In genomic region chr3:149280807-149281789, GRCm38 (mm10) we compare ENCODE assay signal across 19 mouse cellular contexts.
DNase-seq lines count a peak whose midpoint lies in the region; ATAC-seq lines count a peak whose summit lies in the region.
"Had no signal": no experiment of that assay in that cellular context is flagged by ENCODE, and none has a peak within 500 bp of the region (broad histone marks: within the 10 kb centered on the region; RNA-seq: fewer than 3 reads in every experiment).

No protein-coding gene starts in this region.

- no peaks in the 10 kb centered on the region for H3K27me3 ChIP-seq in kidney, embryonic 15.5 days
- no peaks in the 10 kb centered on the region for H3K27me3 ChIP-seq in limb, embryonic 10.5 days (ENCODE audit: low read depth, poor library complexity, severe bottlenecking)
- peaks cover 2% of the 10 kb centered on the region; the same call in 1 of the 2 replicates for H3K27me3 ChIP-seq in hindbrain, embryonic 14.5 days (ENCODE audit: control insufficient read depth, insufficient read depth, low read length)
- H3K27me3 ChIP-seq: limb, embryonic 12.5 days; neural tube, embryonic 15.5 days had no signal

- H3K9me3 ChIP-seq in kidney, embryonic 15.5 days (replicated peaks), result no peaks in the 10 kb centered on the region
- no peaks in the 10 kb centered on the region for H3K9me3 ChIP-seq in limb, embryonic 10.5 days (replicated peaks)
- no peaks in the 10 kb centered on the region for H3K9me3 ChIP-seq in hindbrain, embryonic 14.5 days (ENCODE audit: control insufficient read depth, low read length)
- H3K9me3 ChIP-seq: embryonic facial prominence, embryonic 10.5 days; limb, embryonic 12.5 days; neural tube, embryonic 15.5 days had no signal

- no peak overlapping the region for H3K9ac ChIP-seq in kidney, embryonic 15.5 days
- no peak overlapping the region for H3K9ac ChIP-seq in hindbrain, embryonic 14.5 days
- H3K9ac ChIP-seq: limb, embryonic 12.5 days; neural tube, embryonic 15.5 days had no signal

- H3K4me3 ChIP-seq in kidney, embryonic 15.5 days (replicated peaks), result no peak overlapping the region
- H3K4me3 ChIP-seq in limb, embryonic 10.5 days, result no peak overlapping the region
- H3K4me3 ChIP-seq in hindbrain, embryonic 14.5 days (replicated peaks; ENCODE audit: low read length), result no peak overlapping the region
- H3K4me3 ChIP-seq: embryonic facial prominence, embryonic 10.5 days; erythroblast, embryonic 14.5 days; limb, embryonic 12.5 days; neural tube, embryonic 15.5 days had no signal

- peak overlapping the region; percentile 27; the same call in 1 of the 2 replicates for H3K27ac ChIP-seq in kidney, embryonic 15.5 days
- H3K27ac ChIP-seq in limb, embryonic 10.5 days, result no peak overlapping the region
- no peak overlapping the region for H3K27ac ChIP-seq in hindbrain, embryonic 14.5 days
- H3K27ac ChIP-seq: embryonic facial prominence, embryonic 10.5 days; limb, embryonic 12.5 days; neural tube, embryonic 15.5 days had no signal

- no peak overlapping the region for H3K4me2 ChIP-seq in kidney, embryonic 15.5 days
- H3K4me2 ChIP-seq in hindbrain, embryonic 14.5 days (replicated peaks), result no peak overlapping the region
- H3K4me2 ChIP-seq: heart, embryonic 11.5 days; limb, embryonic 12.5 days; neural tube, embryonic 15.5 days had no signal

- WGBS in kidney, embryonic 15.5 days, result 78% methylated on average over 9 of the region's 9 CpGs
- WGBS in limb, embryonic 10.5 days, result 88% methylated on average over 9 of the region's 9 CpGs
- WGBS in hindbrain, embryonic 14.5 days, result 86% methylated on average over 9 of the region's 9 CpGs

- no peak for DNase-seq in kidney, adult 8-10 months
- DNase-seq in spleen, postnatal 36 days (ENCODE audit: low spot score in 2 of 2), result peak; percentile 18 to 23
- DNase-seq in spleen, adult 12 weeks (ENCODE audit: low spot score), result no peak
- DNase-seq in adrenal gland, adult 8-10 months, result no peak
- no peak for DNase-seq in limb, embryonic 10.5 days (ENCODE audit: low spot score)
- DNase-seq in hindbrain, embryonic 14.5 days (ENCODE audit: low spot score), result no peak
- DNase-seq: cerebellum, postnatal 14 days; gastrocnemius, postnatal 10 days; heart, postnatal 4 days; lung, adult 18-20 months had no signal

- 0 out of 2 replicates have a peak, but pooled peaks cover 3% of the 10 kb centered on the region for H3K4me1 ChIP-seq in kidney, embryonic 15.5 days
- peaks cover 5% of the 10 kb centered on the region for H3K4me1 ChIP-seq in limb, embryonic 10.5 days
- H3K4me1 ChIP-seq in hindbrain, embryonic 14.5 days (replicated peaks; ENCODE audit: control insufficient read depth, insufficient read depth, low read length), result no peaks in the 10 kb centered on the region
- H3K4me1 ChIP-seq: embryonic facial prominence, embryonic 10.5 days; limb, embryonic 12.5 days had no signal

- peak; percentile 56; the same call in 1 of the 2 replicates for ATAC-seq in kidney, embryonic 15.5 days (replicated peaks; ENCODE audit: low FRiP score)
- ATAC-seq in hematopoietic stem cell, adult 5-6 weeks (replicated peaks in 1 of 2; ENCODE audit: insufficient read depth in 1 of 2, low FRiP score in 2 of 2, low TSS enrichment in 1 of 2, low read depth in 1 of 2, poor library complexity in 2 of 2, severe bottlenecking in 2 of 2), result peak; percentile 70 to 86
- no peak for ATAC-seq in hindbrain, embryonic 14.5 days (ENCODE audit: low FRiP score)
- ATAC-seq: forebrain, embryonic 16.5 days; inflammation-experienced regulatory T-cells, adult 6 months had no signal

- no peaks in the 10 kb centered on the region for H3K36me3 ChIP-seq in kidney, embryonic 15.5 days
- no peaks in the 10 kb centered on the region for H3K36me3 ChIP-seq in limb, embryonic 10.5 days
- H3K36me3 ChIP-seq in hindbrain, embryonic 14.5 days (replicated peaks; ENCODE audit: control insufficient read depth, insufficient read depth), result no peaks in the 10 kb centered on the region
- H3K36me3 ChIP-seq: embryonic facial prominence, embryonic 10.5 days; limb, embryonic 12.5 days; neural tube, embryonic 15.5 days had no signal

Comparison
In these comparisons a context has a peak if more than half of its experiments do, and no peak if none do; other contexts are left out.
1. DNase-seq: peak in spleen, postnatal 36 days (2 of 2); none in kidney, adult 8-10 months (0 of 2), spleen, adult 12 weeks (single experiment), adrenal gland, adult 8-10 months (single experiment), limb, embryonic 10.5 days (single experiment) and hindbrain, embryonic 14.5 days (single experiment).